Mouse (Mus musculus) kidney, adult 2 months (tissue): ENCODE results near the gene 6430571L13Rik.
A peak's percentile ranks its signal among the peaks of the same experiment; 100 is the strongest.

Experiments
- CTCF ChIP-seq: fragments of 200-500 bp; conservative IDR thresholded peaks from 2 replicates; pipeline ENCODE4 v1.5.1; 2011; ENCODE audit warnings: low read depth, mild to moderate bottlenecking, control low read depth, low read length, moderate library complexity, mixed read lengths; ENCODE audit not compliant: insufficient read depth, insufficient read length
- POLR2A ChIP-seq: fragments of 200-500 bp; IDR thresholded peaks from one replicate; pipeline ENCODE4 v1.6.1; 2011; ENCODE audit warnings: low read depth, low read length, control low read depth

DNA sequence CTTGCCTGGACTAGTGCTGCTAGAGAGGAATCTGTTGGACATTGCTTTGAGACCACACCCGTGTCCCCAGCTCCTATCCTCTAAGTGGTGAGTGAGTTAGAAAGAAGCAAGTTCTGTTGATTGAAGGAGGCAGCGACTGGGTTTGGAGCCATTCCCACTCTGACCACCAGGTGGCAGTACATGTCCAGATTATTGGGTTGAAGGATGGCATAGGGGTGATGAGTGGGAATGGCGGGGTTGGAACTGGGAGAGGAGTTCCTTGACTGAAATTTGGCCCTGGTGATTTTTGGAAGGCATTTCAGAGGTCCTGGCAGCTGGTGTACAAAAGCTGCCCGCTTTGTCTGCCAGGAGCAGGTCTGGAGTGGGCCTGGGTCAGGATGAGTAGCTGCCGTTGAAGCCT, 17.2 kb downstream of the 6430571L13Rik start:
- TF ChIP-seq CTCF (peak; percentile 93), POLR2A (no peak)
